In genomic region chr12:85639326-85640008, GRCm38 (mm10) we compare ENCODE assay signal across 8 mouse cellular contexts. TPM values are rescaled to one million over a fixed set of nuclear protein-coding genes. Genes with fewer than 3 reads are reported as not detected.
DNase-seq lines count a peak whose midpoint lies in the region; ATAC-seq and TF ChIP-seq lines count a peak whose summit lies in the region.
"Had no signal": no experiment of that assay in that cellular context is flagged by ENCODE, and none has a peak within 500 bp of the region (broad histone marks: within the 10 kb centered on the region; RNA-seq: fewer than 3 reads in every experiment).

No protein-coding gene starts in this region.

- peak overlapping the region; percentile 8; the same call in 1 of the 2 replicates for H3K27ac ChIP-seq in left cerebral cortex, adult 2 months
- H3K27ac ChIP-seq in stomach, embryonic 14.5 days (ENCODE audit: low read length) = peak overlapping the region; percentile 61; the same call in 1 of the 2 replicates
- H3K27ac ChIP-seq: liver, embryonic 14.5 days had no signal

- no peaks in the 10 kb centered on the region for H3K9me3 ChIP-seq in stomach, embryonic 14.5 days (ENCODE audit: control insufficient read depth, low read depth, low read length)

- TF ChIP-seq CTCF in left cerebral cortex, adult 2 months (IDR thresholded peaks at IDR 0.05) = no peak

- intact Hi-C loops in left cerebral cortex, adult 2 months (cut with DNase I) = no loop called here
- intact Hi-C loops in left cerebral cortex, postnatal 36 days (cut with DNase I) = loop anchor here (5.0 kb wide), 1 partner anchor 37 kb away; no protein-coding TSS in a partner anchor
- intact Hi-C loops in left cerebral cortex, postnatal 4 days (cut with DNase I) = loop anchor here (2.0 kb wide), 1 partner anchor 45 kb away; no protein-coding TSS in a partner anchor

- no peaks in the 10 kb centered on the region for H3K27me3 ChIP-seq in stomach, embryonic 14.5 days (ENCODE audit: control insufficient read depth, insufficient read depth, low read length)

- peaks cover 24% of the 10 kb centered on the region for H3K4me1 ChIP-seq in stomach, embryonic 14.5 days (ENCODE audit: control insufficient read depth, insufficient read depth, low read length)

- peak; percentile 52 to 60 for DNase-seq in left cerebral cortex, adult 2 months (ENCODE audit: extremely low spot score in 1 of 2, low spot score in 2 of 2)
- no peak for DNase-seq in left cerebral cortex, postnatal 36 days (ENCODE audit: low spot score in 2 of 2)
- peak; percentile 70 for DNase-seq in fibroblast of lung, adult 2 months (ENCODE audit: low read depth)
- peak; percentile 39 for DNase-seq in heart, adult 8-10 months (ENCODE audit: low spot score)
- DNase-seq in left cerebral cortex, postnatal 4 days = peak; percentile 78
- no peak for DNase-seq in embryo, embryonic 9.5 days (ENCODE audit: extremely low spot score)

- peak; percentile 76 for ATAC-seq in stomach, embryonic 14.5 days (ENCODE audit: insufficient number of reproducible peaks, insufficient read depth, low FRiP score, low read depth)

- H3K4me3 ChIP-seq in left cerebral cortex, adult 2 months = no peak overlapping the region
- H3K4me3 ChIP-seq in stomach, embryonic 14.5 days (ENCODE audit: low read depth, low read length) = no peak overlapping the region

- H3K9ac ChIP-seq in stomach, embryonic 14.5 days (replicated peaks; ENCODE audit: low read depth, low read length) = no peak overlapping the region
- H3K9ac ChIP-seq: liver, embryonic 14.5 days had no signal

- no peaks in the 10 kb centered on the region; the same call in 1 of the 2 replicates for H3K36me3 ChIP-seq in stomach, embryonic 14.5 days (ENCODE audit: control insufficient read depth, insufficient read depth, low read length)

- WGBS in stomach, embryonic 14.5 days = 41% methylated on average over 12 of the region's 12 CpGs

- no peak overlapping the region; the same call in 1 of the 2 replicates for H3K4me2 ChIP-seq in stomach, embryonic 14.5 days (replicated peaks; ENCODE audit: low read depth, low read length)

RNA-seq across cellular contexts. Expression of gene Jdp2, which starts 40.6 kb away (rescaled TPM):
- total RNA-seq in left cerebral cortex, adult 2 months (2021) = 10 to 100 TPM; 81.5 to 95.1 TPM
- total RNA-seq in left cerebral cortex, postnatal 36 days (2021) = 10 to 100 TPM; 73.7 to 82.5 TPM
- 1 to 10 TPM; 6.5 to 9.2 (median 7.9) TPM for total RNA-seq in heart, adult 8-10 months (2022)
- total RNA-seq in left cerebral cortex, postnatal 4 days (2021) = 10 to 100 TPM; 16.4 to 19.1 TPM
- 0.98 and 1.4 TPM in 2 replicates for polyA plus RNA-seq in stomach, embryonic 14.5 days (2014; fragmentation: Nextera tagmentation; extraction: Ambion mirVana)

RNA-seq across cellular contexts. Expression of gene Batf, which starts 47.0 kb away (rescaled TPM):
- under 1 TPM; 0.36 to 0.49 TPM for total RNA-seq in left cerebral cortex, adult 2 months (2021)
- total RNA-seq in left cerebral cortex, postnatal 36 days (2021) = 1 to 10 TPM in 1 of 2 experiments, under 1 TPM in 1; 0.44 to 1.2 TPM
- 1 to 10 TPM in 1 of 4 experiments, under 1 TPM in 3; 0.38 to 1.1 (median 0.91) TPM for total RNA-seq in heart, adult 8-10 months (2022)
- total RNA-seq in left cerebral cortex, postnatal 4 days (2021) = under 1 TPM in 1 of 2 experiments, not detected in 1; 0.50 TPM
- polyA plus RNA-seq in stomach, embryonic 14.5 days (2014; fragmentation: Nextera tagmentation; extraction: Ambion mirVana) = 2.6 and 4.3 TPM in 2 replicates

Comparison
In these comparisons a context has a peak if more than half of its experiments do, and no peak if none do; other contexts are left out.
1. DNase-seq: peak in left cerebral cortex, adult 2 months (2 of 2), fibroblast of lung, adult 2 months (single experiment), heart, adult 8-10 months (single experiment) and left cerebral cortex, postnatal 4 days (single experiment); none in left cerebral cortex, postnatal 36 days (0 of 2) and embryo, embryonic 9.5 days (single experiment).